Mouse (Mus musculus) bone marrow macrophage, adult 2 months (primary cell): Measurements from ENCODE around the gene Hpdl. TPM values are rescaled to one million over a fixed set of nuclear protein-coding genes. Genes with fewer than 3 reads are reported as not detected.

Experiments used
- H3K27ac ChIP-seq: 2 replicates; pipeline ENCODE4 v1.5.1; 2012; ENCODE audit warnings: low read depth, low read length; ENCODE audit not compliant: insufficient read depth
- H3K4me1 ChIP-seq: 2 replicates; pipeline ENCODE4 v1.6.1; 2012; ENCODE audit warnings: low read length; ENCODE audit not compliant: control insufficient read depth, insufficient read depth
- H3K4me3 ChIP-seq: 2 replicates; pipeline ENCODE4 v1.5.1; 2012; ENCODE audit warnings: mild to moderate bottlenecking, low read length, moderate library complexity; ENCODE audit not compliant: insufficient read depth
- CTCF ChIP-seq: IDR thresholded peaks from 2 replicates; pipeline ENCODE4 v1.5.1; 2012; ENCODE audit warnings: low read depth, mild to moderate bottlenecking, low read length, moderate library complexity
- POLR2A ChIP-seq: IDR thresholded peaks from 2 replicates; pipeline ENCODE4 v1.6.1; 2012; ENCODE audit warnings: mild to moderate bottlenecking, low read depth, low read length, borderline replicate concordance
- polyA plus RNA-seq: library from polyadenylated mRNA; stranded (reverse); fragments of >200 nt; gene quantifications from 2 replicates; pipeline ENCODE4 v1.2.4, GENCODE M21; 2012; ENCODE audit not compliant: missing spikeins, insufficient read depth, insufficient read length

Gene Hpdl
- polyA plus RNA-seq, 1 experiment = not detected

GRCm38 (mm10) chr4:116829364-116830069 lies 8.0 kb upstream of the Hpdl start:
- Histone ChIP-seq H3K4me3 (no peak overlapping the region), H3K27ac (no peak overlapping the region), H3K4me1 (0 out of 2 replicates have a peak, but pooled peaks cover 2% of the 10 kb centered on the region)
- no peak for TF ChIP-seq CTCF
- TF ChIP-seq POLR2A = no peak

GRCm38 (mm10) chr4:116827819-116828218 lies 6.3 kb upstream of the Hpdl start:
- H3K4me3 ChIP-seq = no peak overlapping the region
- peak; percentile 37 for TF ChIP-seq CTCF
- TF ChIP-seq POLR2A = no peak
- no peak overlapping the region for H3K27ac ChIP-seq
- no peaks in the 10 kb centered on the region for H3K4me1 ChIP-seq

DNA sequence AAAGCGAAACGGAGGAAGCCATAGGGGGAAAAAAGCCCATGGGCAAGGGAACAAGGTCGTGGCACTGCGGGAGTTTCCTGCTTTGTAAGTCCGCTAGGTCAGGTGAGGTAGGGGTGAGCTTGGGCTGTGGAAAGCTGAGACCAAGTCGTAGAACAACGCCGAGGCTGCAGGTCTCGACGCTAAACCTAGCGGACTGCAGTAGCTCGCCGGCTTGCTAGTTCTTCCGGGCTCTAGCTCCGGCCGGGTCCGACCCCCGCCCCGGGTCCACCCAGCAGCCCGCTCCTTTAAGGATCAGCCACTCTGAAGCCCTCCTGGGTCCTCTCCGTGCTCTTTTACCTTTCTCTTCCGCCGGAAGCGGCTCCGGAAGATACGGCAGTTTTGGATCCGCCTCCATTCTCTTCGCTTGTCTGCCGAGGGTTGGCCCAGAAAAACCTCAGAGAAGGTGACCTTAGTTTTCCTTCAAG lies 3.1 kb upstream of the Hpdl start:
- Histone ChIP-seq H3K4me1 (peaks cover 4% of the 10 kb centered on the region; the same call in 1 of the 2 replicates), H3K4me3 (peak overlapping the region; percentile 61), H3K27ac (no peak overlapping the region)
- TF ChIP-seq POLR2A (no peak), CTCF (no peak)

DNA sequence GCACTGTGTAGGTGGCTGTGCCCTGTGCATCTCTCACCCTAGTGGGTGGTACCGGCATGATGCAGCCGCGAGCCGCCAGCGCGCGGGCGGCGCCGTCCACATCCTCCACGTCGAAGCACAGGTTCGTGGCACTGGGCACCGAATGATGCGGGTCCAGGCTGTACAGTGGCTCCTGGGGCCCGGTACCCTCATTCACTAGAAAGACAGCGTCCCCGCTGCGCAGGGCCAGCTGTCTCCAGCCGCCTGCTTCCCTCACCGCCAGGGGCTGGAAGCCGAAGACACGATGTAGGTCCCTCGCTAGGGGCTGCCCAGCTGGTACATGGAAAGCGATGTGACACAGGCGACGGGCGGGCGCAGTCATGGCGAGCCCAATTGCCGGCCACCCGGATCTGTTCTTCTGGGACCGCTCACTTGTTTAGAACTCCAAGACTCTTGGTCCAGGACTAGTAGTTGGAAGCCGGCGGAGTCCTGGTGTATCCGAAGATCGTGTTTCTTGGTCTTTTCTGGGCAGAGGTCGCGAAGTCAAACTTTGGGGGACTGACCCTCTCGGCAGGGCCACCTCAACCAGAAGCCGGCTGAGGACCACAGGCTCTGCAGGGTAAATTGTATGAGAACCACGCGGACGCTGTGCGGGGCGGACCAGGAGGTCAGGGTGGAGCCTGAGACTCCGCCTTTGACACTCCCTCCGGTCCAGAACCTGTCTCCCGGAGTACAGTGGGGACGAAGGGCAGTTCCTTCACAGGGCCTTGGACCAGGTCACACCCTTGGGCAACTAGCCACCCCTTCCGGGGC lies 409 bp downstream of the Hpdl start:
- Histone ChIP-seq H3K27ac (no peak overlapping the region), H3K4me1 (peaks cover 4% of the 10 kb centered on the region; the same call in 1 of the 2 replicates), H3K4me3 (peak overlapping the region; percentile 58)
- TF ChIP-seq POLR2A (no peak), CTCF (no peak; the same call in 1 of the 2 replicates)

DNA sequence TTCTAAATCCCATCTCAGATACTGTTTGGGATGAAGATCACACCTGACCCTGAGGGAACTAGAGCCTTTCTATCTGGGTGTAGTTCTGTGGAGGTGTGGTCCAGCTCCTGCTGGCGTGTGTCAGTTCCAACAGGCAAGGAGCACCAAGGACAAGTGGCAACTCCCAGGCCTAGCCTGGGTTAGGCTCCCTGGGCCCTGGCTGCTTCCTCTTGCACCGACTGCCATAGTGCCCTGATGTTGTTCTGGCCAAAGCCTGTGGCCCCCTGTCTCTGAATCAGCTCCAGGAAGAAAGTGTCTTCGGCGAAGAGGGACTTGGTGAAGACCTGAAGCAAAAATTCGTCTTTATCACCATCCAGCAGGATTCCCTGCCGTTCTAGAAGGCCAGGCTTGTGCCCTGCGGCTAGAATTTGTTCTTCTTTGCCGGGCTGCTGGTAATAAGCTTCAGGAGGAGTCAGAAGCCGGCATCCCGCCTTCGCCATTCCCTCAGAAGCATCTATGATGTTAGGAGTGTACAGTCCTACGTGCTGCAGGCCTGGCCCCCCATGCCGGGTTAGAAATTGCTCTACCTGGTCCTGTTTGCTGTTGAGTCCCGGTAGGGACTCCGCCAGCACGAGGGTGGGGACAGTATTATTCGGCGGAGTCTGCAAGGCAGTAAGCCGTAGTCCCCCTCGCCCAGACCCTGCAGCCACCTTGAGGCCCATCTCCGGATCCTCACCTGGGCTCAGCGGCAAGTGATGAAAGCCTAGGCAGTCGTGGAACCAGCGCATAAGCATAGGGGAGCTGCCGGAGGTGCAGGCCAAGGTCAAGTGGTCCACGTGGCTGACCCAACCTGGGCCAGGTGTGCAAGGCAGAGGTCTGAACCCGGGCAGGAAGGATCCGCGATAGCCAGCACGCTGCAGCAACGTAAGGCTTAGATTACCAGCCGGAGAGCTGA lies 1.3 kb downstream of the Hpdl start:
- Histone ChIP-seq H3K4me3 (peak overlapping the region; percentile 58), H3K4me1 (peaks cover 4% of the 10 kb centered on the region; the same call in 1 of the 2 replicates), H3K27ac (no peak overlapping the region)
- no peak for TF ChIP-seq POLR2A
- TF ChIP-seq CTCF = no peak

DNA sequence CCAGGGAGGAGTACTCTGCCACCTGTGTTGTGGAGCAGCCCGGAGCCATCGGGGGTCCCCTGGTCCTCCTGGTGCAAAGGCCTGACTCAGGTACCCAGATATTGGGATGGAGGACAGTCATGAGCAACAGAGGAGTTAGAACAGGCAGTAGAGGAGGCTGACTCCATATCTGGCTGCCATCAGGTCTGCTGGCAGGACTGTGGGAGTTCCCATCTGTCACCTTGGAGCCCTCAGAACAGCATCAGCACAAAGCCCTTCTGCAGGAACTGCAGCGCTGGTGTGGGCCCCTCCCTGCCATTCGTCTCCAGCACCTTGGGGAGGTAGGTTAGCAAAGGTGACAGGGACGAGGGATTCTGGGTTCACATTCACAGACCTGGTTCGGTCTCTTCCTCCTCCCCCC lies 4.0 kb downstream of the Hpdl start:
- peaks cover 4% of the 10 kb centered on the region; the same call in 1 of the 2 replicates for H3K4me1 ChIP-seq
- H3K4me3 ChIP-seq = no peak overlapping the region
- no peak for TF ChIP-seq POLR2A
- TF ChIP-seq CTCF = no peak
- H3K27ac ChIP-seq = no peak overlapping the region

DNA sequence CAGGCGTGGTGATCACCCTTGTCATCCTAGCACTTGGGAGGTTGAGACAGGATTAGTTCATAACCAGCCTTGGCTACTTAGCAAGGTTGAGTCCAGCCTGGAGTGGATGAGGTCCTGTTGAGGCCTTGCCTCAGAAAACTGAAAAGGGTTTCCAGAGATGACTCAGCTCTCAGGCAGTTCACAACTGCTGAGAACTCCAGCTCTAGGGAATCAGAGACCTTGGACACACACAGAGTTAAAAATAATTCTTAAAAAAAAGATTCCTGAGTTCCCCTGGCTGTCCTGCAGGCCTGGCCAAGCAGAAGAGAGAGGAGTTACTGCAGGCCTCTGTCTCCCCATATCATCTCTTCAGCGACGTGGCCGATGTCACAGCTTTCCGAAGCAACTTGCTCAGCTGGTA lies 6.2 kb downstream of the Hpdl start:
- Histone ChIP-seq H3K4me1 (no peaks in the 10 kb centered on the region), H3K4me3 (no peak overlapping the region), H3K27ac (no peak overlapping the region)
- TF ChIP-seq POLR2A (no peak), CTCF (no peak)

DNA sequence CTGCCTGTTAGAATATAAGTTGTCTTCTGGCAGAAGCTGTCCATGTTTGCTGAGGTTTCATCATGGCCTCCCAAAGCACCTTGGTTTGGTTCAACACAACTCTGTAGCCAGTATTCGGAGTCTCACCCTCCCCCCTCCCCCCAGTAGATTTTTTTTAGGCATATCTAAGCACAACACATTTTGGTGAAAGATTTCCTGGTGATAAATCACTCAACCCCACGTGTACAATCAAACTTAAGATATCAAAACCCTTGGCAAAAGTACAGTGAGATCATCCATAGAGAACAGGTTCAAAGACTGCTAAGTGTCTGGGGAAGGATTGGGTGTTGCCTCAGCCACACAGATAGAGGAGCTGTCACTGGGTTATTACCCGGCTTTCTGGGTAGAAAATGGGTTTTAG lies 10.5 kb downstream of the Hpdl start:
- TF ChIP-seq CTCF (no peak), POLR2A (no peak)
- H3K27ac ChIP-seq = no peak overlapping the region
- peaks cover 6% of the 10 kb centered on the region for H3K4me1 ChIP-seq
- H3K4me3 ChIP-seq = no peak overlapping the region

GRCm38 (mm10) chr4:116807197-116808129 lies 14.0 kb downstream of the Hpdl start, which contains the start of the genes Toe1 and Mutyh:
TSS of gene Toe1 (minus strand) at chr4:116807640.
TSS of gene Mutyh (plus strand) at chr4:116807723.
- Histone ChIP-seq H3K4me1 (peaks cover 6% of the 10 kb centered on the region), H3K4me3 (peak within 1 kb of the TSS; percentile 98), H3K27ac (peak within 1 kb of the TSS; percentile 77)
- TF ChIP-seq POLR2A = 0 out of 2 replicates have a peak, but pooled peaks have one; percentile 12
- TF ChIP-seq CTCF = no peak
